Mouse (Mus musculus): Measurements from ENCODE around the gene Mup2.
"Not testable (repeated sequence)": the region's sequence is repeated elsewhere in the genome, so short reads cannot be mapped to it uniquely, and the experiment has no call there.

The Mup2 gene

GRCm38 (mm10) chr4:60154189-60154588 lies at the start of gene Mup2:
Gene Mup2 (minus strand): TSS chr4:60154289.
- in situ Hi-C loops (cut with MseI, MboI): not testable (repeated sequence)

Data from mouse trophoblast stem cell (cell line).